Mouse (Mus musculus) C2C12 (cell line): ENCODE data around the gene Ctcfl.

Source experiments
- CTCF ChIP-seq: IDR thresholded peaks from one replicate; pipeline ENCODE4 v1.5.1; 2011; ENCODE audit not compliant: control insufficient read depth, insufficient read depth, insufficient read length
- MAX ChIP-seq: IDR thresholded peaks from one replicate; pipeline ENCODE4 v1.6.1; 2011; ENCODE audit warnings: mild to moderate bottlenecking, control low read depth
- USF1 ChIP-seq: IDR thresholded peaks from one replicate; pipeline ENCODE4 v1.6.1; 2011; ENCODE audit warnings: low read depth, mild to moderate bottlenecking, control low read depth, moderate library complexity

DNA sequence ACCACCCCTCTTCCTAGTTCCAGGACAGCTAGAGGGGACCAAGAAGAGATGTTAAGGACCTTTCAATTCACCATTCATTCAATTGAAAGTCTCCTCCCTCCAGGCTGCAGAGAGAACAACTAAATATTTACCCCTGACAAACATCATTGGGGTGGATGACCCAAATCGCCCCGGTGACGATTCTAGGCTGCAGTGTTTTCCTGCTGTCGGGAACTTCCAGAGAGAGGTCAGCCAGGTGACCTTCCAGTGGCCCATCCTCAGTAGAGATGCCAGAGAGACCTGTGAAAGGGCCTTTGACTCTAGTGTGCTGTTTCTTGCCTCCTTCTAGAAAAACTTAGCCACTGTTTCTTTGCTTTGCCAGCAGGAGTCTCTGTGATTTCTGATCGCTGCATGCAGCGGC, 27.4 kb upstream of the Ctcfl start:
- TF ChIP-seq CTCF (no peak), MAX (no peak), USF1 (no peak)
